Mouse (Mus musculus) embryonic facial prominence, embryonic 14.5 days (tissue): Measurements from ENCODE around the gene Olfr1179. TPM values are rescaled to one million over a fixed set of nuclear protein-coding genes. Genes with fewer than 3 reads are reported as not detected.
A peak's percentile ranks its signal among the peaks of the same experiment; 100 is the strongest.
"Not testable (repeated sequence)": the region's sequence is repeated elsewhere in the genome, so short reads cannot be mapped to it uniquely, and the experiment has no call there.

Experiments used
- ATAC-seq: fragments of 200-750 bp; cut with Nextera tagmentation; 2 replicates; pipeline ENCODE4 v1.8.0; 2017; ENCODE audit warnings: low read depth, moderate number of reproducible peaks, moderate TSS enrichment
- DNase-seq: peaks from one replicate; pipeline ENCODE4 v3.0.0-alpha.2; 2015; ENCODE audit warnings: low spot score
- H3K27ac ChIP-seq: fragments of 300-500 bp; sonication (generic); replicated peaks from 2 replicates; pipeline ENCODE4 v1.5.1; 2014; ENCODE audit warnings: low read depth, mild to moderate bottlenecking, low read length, moderate library complexity
- H3K27me3 ChIP-seq: fragments of 300-500 bp; sonication (generic); replicated peaks from 2 replicates; pipeline ENCODE4 v1.6.1; 2014; ENCODE audit warnings: low read length; ENCODE audit not compliant: control insufficient read depth, insufficient read depth
- H3K36me3 ChIP-seq: fragments of 300-500 bp; sonication (generic); 2 replicates; pipeline ENCODE4 v1.6.1; 2014; ENCODE audit warnings: low read length, mixed read lengths; ENCODE audit not compliant: control insufficient read depth, insufficient read depth
- H3K4me1 ChIP-seq: fragments of 300-500 bp; sonication (generic); 2 replicates; pipeline ENCODE4 v1.6.1; 2014; ENCODE audit warnings: antibody characterized with exemption, low read length; ENCODE audit not compliant: control insufficient read depth, insufficient read depth
- H3K4me2 ChIP-seq: fragments of 300-500 bp; sonication (generic); 2 replicates; pipeline ENCODE4 v1.6.1; 2014; ENCODE audit warnings: low read depth, mild to moderate bottlenecking, low read length, moderate library complexity, mixed read lengths
- H3K4me3 ChIP-seq: fragments of 300-500 bp; sonication (generic); 2 replicates; pipeline ENCODE4 v1.5.1; 2014; ENCODE audit warnings: low read depth, mild to moderate bottlenecking, low read length
- H3K9ac ChIP-seq: fragments of 300-500 bp; sonication (generic); 2 replicates; pipeline ENCODE4 v1.6.1; 2014; ENCODE audit warnings: low read depth, mild to moderate bottlenecking, low read length, moderate library complexity, mixed read lengths
- H3K9me3 ChIP-seq: fragments of 300-500 bp; sonication (generic); 2 replicates; pipeline ENCODE4 v1.6.1; 2016; ENCODE audit warnings: low read length; ENCODE audit not compliant: control insufficient read depth
- WGBS: fragments of 180-500 bp; shearing (Covaris S2); extraction: QIAGEN DNeasy Blood & Tissue Kit; methylation state at CpG from one replicate; pipeline ENCODE4 v1.1.7; 2014; 5-methylcytosine and 5-hydroxymethylcytosine counted together
- polyA plus RNA-seq: library from polyadenylated mRNA; unstranded; fragments of >200 nt; fragmentation: Nextera tagmentation; extraction: Ambion mirVana; gene quantifications from 2 replicates; pipeline ENCODE4 v1.2.1, GENCODE M21; 2014

Gene Olfr1179
- not detected in 2 replicates for polyA plus RNA-seq

DNA sequence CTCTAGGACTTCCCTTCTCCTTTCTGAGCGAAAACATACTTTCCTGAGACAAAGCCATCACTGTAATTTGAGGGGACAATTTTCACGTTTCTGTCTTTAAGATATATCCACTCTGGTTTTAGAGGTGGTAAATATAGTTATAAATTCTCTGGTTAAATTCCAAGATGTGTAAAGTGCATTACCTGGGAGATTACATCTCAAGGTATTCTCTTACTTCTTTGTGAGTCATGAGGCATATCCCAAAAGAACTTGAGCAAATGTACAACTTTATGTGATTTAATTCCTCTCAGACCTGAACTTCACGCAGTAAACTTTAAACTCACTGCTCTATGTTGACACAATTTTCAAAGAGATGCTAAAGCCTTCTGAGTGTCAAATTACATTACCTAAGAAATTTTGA lies at the start of gene Olfr1179:
TSS of gene Olfr1179 (minus strand) at position 101 of the 400 bp plus-strand sequence.
- Histone ChIP-seq H3K9ac (no peak within 1 kb of the TSS), H3K27me3 (no peaks in the 10 kb centered on the region), H3K4me3 (no peak within 1 kb of the TSS), H3K4me1 (no peaks in the 10 kb centered on the region), H3K4me2 (no peak within 1 kb of the TSS), H3K9me3 (no peaks in the 10 kb centered on the region), H3K27ac (no peak within 1 kb of the TSS), H3K36me3 (no peaks in the 10 kb centered on the region)
- ATAC-seq (no peak), DNase-seq (no peak)
- WGBS, result 77% methylated on average over 3 of the region's 3 CpGs

- H3K4me1 ChIP-seq, DNase-seq, H3K36me3 ChIP-seq, H3K9ac ChIP-seq, H3K4me3 ChIP-seq, H3K27me3 ChIP-seq, ATAC-seq, H3K4me2 ChIP-seq, H3K9me3 ChIP-seq, H3K27ac ChIP-seq: not testable (repeated sequence)
- WGBS, result 72% methylated on average over 1 of the region's 1 CpGs
Observed at GRCm38 (mm10) chr2:88454567-88454966, 48.3 kb upstream of the Olfr1179 start, which contains the start of gene Olfr1183. Olfr1183 (plus strand) TSS chr2:88454867.

DNA sequence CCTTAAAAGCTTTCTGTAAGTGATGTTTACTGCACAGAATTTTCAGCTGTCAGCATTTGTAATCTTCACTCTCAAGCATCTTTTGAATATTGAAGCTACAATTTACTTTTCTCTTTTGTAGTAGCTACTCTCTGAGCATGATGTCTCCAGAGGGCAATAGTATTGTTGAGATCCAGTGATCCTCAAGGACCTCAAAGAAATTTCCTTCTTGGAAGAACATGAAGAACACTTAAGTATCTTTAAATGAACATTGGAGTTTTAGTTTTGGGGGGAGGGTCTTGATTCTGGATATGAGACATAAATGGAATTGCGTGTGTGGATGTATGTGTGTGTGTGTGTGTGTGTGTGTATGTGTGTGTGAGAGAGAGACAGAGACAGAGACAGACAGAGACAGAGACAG lies 42.8 kb upstream of the Olfr1179 start, which contains the start of gene Gm13757:
TSS of gene Gm13757 (minus strand) at position 101 of the 400 bp plus-strand sequence.
- H3K4me3 ChIP-seq, result no peak within 1 kb of the TSS
- H3K9me3 ChIP-seq, result no peaks in the 10 kb centered on the region
- no peaks in the 10 kb centered on the region for H3K4me1 ChIP-seq
- H3K27ac ChIP-seq, result no peak within 1 kb of the TSS
- no peaks in the 10 kb centered on the region for H3K36me3 ChIP-seq
- no peak within 1 kb of the TSS for H3K4me2 ChIP-seq
- 93% methylated on average over 1 of the region's 1 CpGs for WGBS
- no peak for ATAC-seq
- H3K9ac ChIP-seq, result no peak within 1 kb of the TSS
- DNase-seq, result no peak
- no peaks in the 10 kb centered on the region for H3K27me3 ChIP-seq

DNA sequence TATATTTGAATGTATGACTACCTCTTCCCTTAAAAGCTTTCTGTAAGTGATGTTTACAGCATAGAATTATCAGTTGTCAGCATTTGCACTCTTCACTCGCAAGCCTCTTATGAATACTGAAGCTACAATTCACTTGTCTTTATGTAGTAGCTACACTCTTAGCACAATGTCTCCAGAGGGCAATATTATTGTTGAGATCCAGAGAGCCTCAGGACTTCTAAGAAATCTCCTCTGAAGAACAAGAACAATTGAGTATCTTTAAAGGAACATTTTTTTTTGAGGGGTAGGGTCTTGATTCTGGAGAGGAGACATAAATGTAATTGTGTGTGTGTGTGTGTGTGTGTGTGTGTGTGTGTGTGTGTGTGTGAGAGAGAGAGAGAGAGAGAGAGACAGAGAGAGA lies 19.8 kb upstream of the Olfr1179 start, which contains the start of gene Olfr1181:
TSS of gene Olfr1181 (minus strand) at position 101 of the 400 bp plus-strand sequence.
- WGBS, result 93% methylated on average over 1 of the region's 1 CpGs
- H3K4me2 ChIP-seq, result no peak within 1 kb of the TSS
- H3K4me3 ChIP-seq, result no peak within 1 kb of the TSS
- ATAC-seq (no peak), DNase-seq (no peak)
- no peaks in the 10 kb centered on the region for H3K9me3 ChIP-seq
- no peak within 1 kb of the TSS for H3K27ac ChIP-seq
- no peaks in the 10 kb centered on the region for H3K27me3 ChIP-seq
- H3K36me3 ChIP-seq, result no peaks in the 10 kb centered on the region
- H3K4me1 ChIP-seq, result no peaks in the 10 kb centered on the region
- no peak within 1 kb of the TSS for H3K9ac ChIP-seq

DNA sequence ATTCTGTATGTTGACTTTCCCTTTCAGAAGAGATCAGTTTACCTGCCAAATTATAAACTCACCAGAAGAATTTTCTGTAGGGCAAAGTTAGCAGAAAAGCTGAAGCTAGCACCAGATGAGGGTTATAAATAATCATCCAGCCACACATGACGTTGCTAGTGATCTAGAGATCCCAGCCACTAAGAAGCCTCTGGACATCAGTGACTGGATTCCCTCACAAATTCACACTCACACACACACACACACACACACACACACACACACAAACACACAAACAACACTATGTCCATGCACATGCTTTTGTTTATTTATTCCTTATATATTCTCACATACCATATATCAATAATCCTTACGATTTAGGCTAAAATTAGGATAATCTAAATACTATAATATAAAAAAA lies 12.8 kb upstream of the Olfr1179 start, which contains the start of gene Olfr1180:
TSS of gene Olfr1180 (minus strand) at position 101 of the 400 bp plus-strand sequence.
- Histone ChIP-seq H3K9ac (no peak within 1 kb of the TSS), H3K27me3 (no peaks in the 10 kb centered on the region), H3K36me3 (no peaks in the 10 kb centered on the region), H3K4me3 (no peak within 1 kb of the TSS), H3K9me3 (no peaks in the 10 kb centered on the region), H3K4me1 (no peaks in the 10 kb centered on the region), H3K27ac (no peak within 1 kb of the TSS), H3K4me2 (no peak within 1 kb of the TSS)
- no peak for DNase-seq
- 77% methylated on average over 2 of the region's 2 CpGs for WGBS
- ATAC-seq, result no peak

DNA sequence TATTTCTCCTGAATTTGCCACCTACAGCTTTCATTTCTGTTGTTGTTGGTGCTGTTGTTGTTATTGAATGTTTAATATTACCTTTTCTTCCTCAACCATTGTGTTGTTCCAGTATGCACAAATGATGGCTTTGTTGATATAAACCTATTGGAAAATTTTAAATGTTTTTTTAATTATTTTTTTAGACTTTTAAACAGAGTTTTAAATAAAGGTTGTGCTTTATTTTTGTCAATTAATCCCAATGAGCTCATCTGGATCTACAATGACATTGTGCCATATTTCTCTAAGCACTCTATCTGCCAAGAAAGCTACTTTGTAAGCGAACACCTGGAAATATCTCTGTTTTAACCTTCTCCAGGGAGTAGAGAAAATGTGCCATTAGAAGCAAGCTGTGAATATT lies 19.5 kb downstream of the Olfr1179 start, which contains the start of gene Olfr1178:
TSS of gene Olfr1178 (plus strand) at position 301 of the 400 bp plus-strand sequence.
- H3K4me3 ChIP-seq, result no peak within 1 kb of the TSS
- no peak within 1 kb of the TSS for H3K27ac ChIP-seq
- no peak for DNase-seq
- H3K4me1 ChIP-seq, result no peaks in the 10 kb centered on the region
- no peaks in the 10 kb centered on the region for H3K9me3 ChIP-seq
- no peak for ATAC-seq
- WGBS, result 73% methylated on average over 1 of the region's 1 CpGs
- H3K9ac ChIP-seq, result no peak within 1 kb of the TSS
- H3K36me3 ChIP-seq, result no peaks in the 10 kb centered on the region
- no peaks in the 10 kb centered on the region for H3K27me3 ChIP-seq
- H3K4me2 ChIP-seq, result no peak within 1 kb of the TSS

GRCm38 (mm10) chr2:88356304-88356703 lies 49.9 kb downstream of the Olfr1179 start:
- Histone ChIP-seq H3K9me3 (no peaks in the 10 kb centered on the region), H3K4me3 (no peak overlapping the region), H3K27ac (no peak overlapping the region), H3K4me2 (no peak overlapping the region), H3K9ac (no peak overlapping the region), H3K27me3 (no peaks in the 10 kb centered on the region), H3K4me1 (no peaks in the 10 kb centered on the region), H3K36me3 (no peaks in the 10 kb centered on the region)
- no peak for ATAC-seq
- 2% methylated on average over 2 of the region's 2 CpGs for WGBS
- DNase-seq, result peak; percentile 42

Other genes starting within 250 kb of the Olfr1179 start
- gene Olfr1168, start 224.6 kb downstream of the Olfr1179 start, polyA plus RNA-seq, result not detected in 2 replicates
- gene Olfr1170, start 178.1 kb downstream of the Olfr1179 start, polyA plus RNA-seq, result not detected in 2 replicates
- gene Olfr1173, start 126.6 kb downstream of the Olfr1179 start, polyA plus RNA-seq, result 0.07 TPM in 1 of 2 replicates, not detected in the other
- 0.14 TPM in 1 of 2 replicates, not detected in the other for gene Olfr1174-ps, start 91.3 kb downstream of the Olfr1179 start, polyA plus RNA-seq
- gene Olfr1175-ps, start 79.2 kb downstream of the Olfr1179 start, polyA plus RNA-seq, result not detected in 2 replicates
- 0.17 TPM in 1 of 2 replicates, not detected in the other for gene Olfr1176, start 69.7 kb downstream of the Olfr1179 start, polyA plus RNA-seq
- 0.14 TPM in 1 of 2 replicates, not detected in the other for gene Olfr1177-ps, start 60.0 kb downstream of the Olfr1179 start, polyA plus RNA-seq
- gene Olfr1178, start 19.4 kb downstream of the Olfr1179 start, polyA plus RNA-seq, result 0.06 TPM in 1 of 2 replicates, not detected in the other
- not detected in 2 replicates for gene Olfr1180, start 12.7 kb upstream of the Olfr1179 start, polyA plus RNA-seq
- not detected in 2 replicates for gene Olfr1181, start 19.7 kb upstream of the Olfr1179 start, polyA plus RNA-seq
- not detected in 2 replicates for gene Gm13757, start 42.7 kb upstream of the Olfr1179 start, polyA plus RNA-seq
- not detected in 2 replicates for gene Olfr1183, start 48.4 kb upstream of the Olfr1179 start, polyA plus RNA-seq
- 0.08 TPM in 1 of 2 replicates, not detected in the other for gene Olfr1184, start 77.1 kb upstream of the Olfr1179 start, polyA plus RNA-seq
- gene Olfr1185-ps1, start 86.9 kb upstream of the Olfr1179 start, polyA plus RNA-seq, result not detected in 2 replicates
- gene Olfr1186, start 112.1 kb upstream of the Olfr1179 start, polyA plus RNA-seq, result not detected in 2 replicates
- not detected in 2 replicates for gene Olfr1188, start 150.5 kb upstream of the Olfr1179 start, polyA plus RNA-seq
- not detected in 2 replicates for gene Olfr1189, start 180.0 kb upstream of the Olfr1179 start, polyA plus RNA-seq
- gene Olfr1191-ps1, start 234.1 kb upstream of the Olfr1179 start, polyA plus RNA-seq, result not detected in 2 replicates
- 0.06 TPM in 1 of 2 replicates, not detected in the other for gene Olfr1192-ps1, start 242.1 kb upstream of the Olfr1179 start, polyA plus RNA-seq